Mouse (Mus musculus): Measurements from ENCODE around the gene Tada3.

DNA sequence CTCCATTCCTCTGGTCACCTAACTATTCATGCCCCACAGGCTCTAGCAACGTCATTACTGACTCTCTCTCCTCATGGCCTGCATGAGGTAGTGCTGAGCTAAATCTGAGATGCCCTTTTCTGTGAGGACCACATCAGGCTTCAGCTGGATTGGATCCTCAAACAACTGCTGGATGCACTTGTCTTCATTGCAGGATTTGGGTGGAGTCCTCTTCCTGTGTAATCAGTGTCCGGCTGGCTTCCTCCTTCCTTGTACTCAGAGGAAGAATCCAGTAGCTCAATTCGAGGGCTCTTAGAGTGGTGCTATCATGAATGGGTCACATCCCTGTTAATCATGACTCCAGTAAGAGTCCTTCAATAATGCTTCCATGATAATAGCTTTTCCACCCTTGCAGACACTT is 24.0 kb downstream of the Tada3 start:
- no peak for TF ChIP-seq CTCF (IDR thresholded peaks at IDR 0.05; ENCODE audit: borderline replicate concordance, extremely low read depth, insufficient read depth, insufficient read length)
- TF ChIP-seq POLR2A (IDR thresholded peaks at IDR 0.05; ENCODE audit: borderline replicate concordance, extremely low read depth, insufficient read depth, insufficient read length, poor library complexity, severe bottlenecking) = no peak

Data from brain, embryonic 14.5 days (tissue).